Mouse (Mus musculus) lung, postnatal 0 days (tissue): Measurements from ENCODE around the gene Capn12.

Experiments used
- CTCF ChIP-seq: IDR thresholded peaks from 2 replicates; pipeline ENCODE4 v1.5.1; 2016; ENCODE audit warnings: antibody characterized with exemption, mild to moderate bottlenecking
- EP300 ChIP-seq: IDR thresholded peaks from 2 replicates; pipeline ENCODE4 v1.6.1; 2016; ENCODE audit warnings: antibody characterized with exemption, mild to moderate bottlenecking, control low read depth

DNA sequence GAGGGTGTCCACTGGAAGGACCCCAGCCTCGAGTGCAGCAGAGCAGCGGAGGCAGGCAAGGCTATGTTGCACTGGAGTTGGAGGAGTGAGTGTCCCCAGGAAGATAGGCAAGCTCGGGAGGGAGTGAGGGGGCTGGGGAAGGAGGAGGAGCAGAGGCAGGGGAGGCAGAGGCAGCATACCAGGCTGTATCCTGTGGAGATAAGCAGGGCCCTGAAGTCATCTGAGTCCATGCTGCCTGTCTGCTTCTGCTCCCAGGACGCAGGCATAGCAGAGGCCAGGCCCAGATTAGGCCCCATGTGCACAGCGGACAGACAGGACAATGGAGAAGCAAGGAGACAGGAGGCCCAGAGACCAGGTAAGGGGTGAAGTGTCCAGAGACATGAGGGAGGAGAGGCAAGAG lies 13.7 kb downstream of the Capn12 start:
- TF ChIP-seq CTCF (no peak), EP300 (no peak)
